Mouse (Mus musculus) stomach, postnatal 0 days (tissue): ENCODE data around the gene Palmd. TPM values are rescaled to one million over a fixed set of nuclear protein-coding genes. Genes with fewer than 3 reads are reported as not detected.

Experiments used
- ATAC-seq: fragments of 200-750 bp; cut with Nextera tagmentation; 2 replicates; pipeline ENCODE4 v1.8.0; 2017; ENCODE audit not compliant: low FRiP score, low TSS enrichment
- DNase-seq: peaks from one replicate; pipeline ENCODE4 v3.0.0-alpha.2; 2016; ENCODE audit warnings: low spot score
- H3K27ac ChIP-seq: fragments of 300-500 bp; sonication (generic); replicated peaks from 2 replicates; pipeline ENCODE4 v1.5.1; 2014; ENCODE audit warnings: mild to moderate bottlenecking, control low read depth
- H3K27me3 ChIP-seq: fragments of 300-500 bp; sonication (generic); 2 replicates; pipeline ENCODE4 v1.6.1; 2014; ENCODE audit warnings: low read length; ENCODE audit not compliant: control insufficient read depth, insufficient read depth
- H3K36me3 ChIP-seq: fragments of 300-500 bp; sonication (generic); 2 replicates; pipeline ENCODE4 v1.6.1; 2014; ENCODE audit warnings: low read length, mixed read lengths; ENCODE audit not compliant: control insufficient read depth, insufficient read depth
- H3K4me1 ChIP-seq: fragments of 300-500 bp; sonication (generic); replicated peaks from 2 replicates; pipeline ENCODE4 v1.6.1; 2014; ENCODE audit warnings: antibody characterized with exemption; ENCODE audit not compliant: control insufficient read depth, insufficient read depth
- H3K4me2 ChIP-seq: fragments of 300-500 bp; sonication (generic); replicated peaks from 2 replicates; pipeline ENCODE4 v1.6.1; 2014; ENCODE audit warnings: low read depth, mild to moderate bottlenecking, control low read depth, moderate library complexity
- H3K4me3 ChIP-seq: fragments of 300-500 bp; sonication (generic); 2 replicates; pipeline ENCODE4 v1.5.1; 2014; ENCODE audit warnings: low read depth, low read length, control low read depth
- H3K9ac ChIP-seq: fragments of 300-500 bp; sonication (generic); 2 replicates; pipeline ENCODE4 v1.6.1; 2014; ENCODE audit warnings: mild to moderate bottlenecking, low read length, control low read depth, mixed read lengths
- H3K9me3 ChIP-seq: fragments of 300-500 bp; sonication (generic); 2 replicates; pipeline ENCODE4 v1.6.1; 2016; ENCODE audit warnings: low read length; ENCODE audit not compliant: control insufficient read depth
- CTCF ChIP-seq: IDR thresholded peaks from 2 replicates; pipeline ENCODE4 v1.5.1; 2016; ENCODE audit warnings: antibody characterized with exemption, low read depth, mild to moderate bottlenecking, moderate library complexity
- EP300 ChIP-seq: optimal IDR thresholded peaks from 2 replicates; pipeline ENCODE3; 2016; ENCODE audit warnings: antibody characterized with exemption
- WGBS: fragments of 180-500 bp; shearing (Covaris S2); extraction: QIAGEN DNeasy Blood & Tissue Kit; methylation state at CpG from one replicate; pipeline ENCODE4 v1.1.7; 2014; 5-methylcytosine and 5-hydroxymethylcytosine counted together
- polyA plus RNA-seq: library from polyadenylated mRNA; unstranded; fragments of >200 nt; fragmentation: Nextera tagmentation; extraction: Ambion mirVana; gene quantifications from 2 replicates; pipeline ENCODE4 v1.2.1, GENCODE M21; 2015

Gene Palmd
- polyA plus RNA-seq, 1 experiment from 2014 or later, result 7.6 TPM

GRCm38 (mm10) chr3:116993011-116993410 is 24.2 kb upstream of the Palmd start:
- Histone ChIP-seq H3K9ac (no peak overlapping the region), H3K4me1 (no peaks in the 10 kb centered on the region), H3K36me3 (no peaks in the 10 kb centered on the region), H3K9me3 (no peaks in the 10 kb centered on the region), H3K4me2 (no peak overlapping the region), H3K27me3 (no peaks in the 10 kb centered on the region), H3K4me3 (no peak overlapping the region), H3K27ac (no peak overlapping the region)
- 80% methylated on average over 2 of the region's 2 CpGs for WGBS
- ATAC-seq, result no peak
- DNase-seq, result no peak
- TF ChIP-seq EP300 (no peak), CTCF (no peak)

DNA sequence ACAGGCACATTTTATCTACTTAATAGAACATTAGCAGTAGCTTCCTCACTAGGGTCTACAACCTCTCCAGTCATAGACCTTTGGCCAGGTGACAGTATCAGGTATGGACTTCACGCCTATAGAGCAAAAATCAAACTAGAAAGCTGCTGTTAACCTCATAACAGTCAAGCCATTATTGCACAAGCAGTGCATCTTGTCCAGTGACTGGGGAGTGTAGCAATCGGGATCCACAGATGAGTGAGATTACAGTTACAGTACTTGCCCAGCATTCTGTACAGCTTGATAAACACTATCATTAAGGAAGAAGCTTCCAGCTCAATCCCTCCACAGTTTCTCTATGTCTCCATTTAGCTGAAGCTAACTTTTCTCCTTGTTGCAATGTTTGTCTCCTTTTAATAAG is 22.4 kb upstream of the Palmd start:
- 86% methylated on average over 2 of the region's 2 CpGs for WGBS
- Histone ChIP-seq H3K27me3 (no peaks in the 10 kb centered on the region), H3K36me3 (no peaks in the 10 kb centered on the region), H3K4me2 (no peak overlapping the region), H3K27ac (no peak overlapping the region), H3K4me3 (no peak overlapping the region), H3K9ac (no peak overlapping the region), H3K9me3 (no peaks in the 10 kb centered on the region), H3K4me1 (no peaks in the 10 kb centered on the region)
- ATAC-seq (no peak), DNase-seq (no peak)
- no peak for TF ChIP-seq EP300
- TF ChIP-seq CTCF, result no peak

DNA sequence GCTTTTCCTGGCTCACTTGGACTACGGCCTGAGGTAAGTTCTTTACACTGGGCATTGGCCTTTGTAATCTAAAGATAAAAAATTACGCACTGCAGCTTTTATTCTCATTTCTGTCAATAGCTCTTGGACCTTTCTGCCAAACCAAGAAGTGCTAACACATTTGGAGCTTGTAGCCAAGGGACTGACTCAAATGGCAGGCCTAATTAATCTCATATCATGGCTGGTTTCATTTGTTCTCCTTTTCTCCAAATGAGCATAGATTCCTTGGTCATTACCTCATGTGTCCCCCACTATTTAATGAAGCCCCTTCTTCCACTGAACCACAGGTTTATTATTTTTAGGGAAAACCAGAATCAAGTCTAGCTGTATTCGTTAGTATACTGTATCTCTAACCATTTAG is 19.4 kb upstream of the Palmd start:
- Histone ChIP-seq H3K9me3 (no peaks in the 10 kb centered on the region), H3K9ac (no peak overlapping the region), H3K27ac (no peak overlapping the region), H3K36me3 (no peaks in the 10 kb centered on the region), H3K27me3 (no peaks in the 10 kb centered on the region), H3K4me1 (no peaks in the 10 kb centered on the region), H3K4me2 (no peak overlapping the region), H3K4me3 (no peak overlapping the region)
- 72% methylated on average over 3 of the region's 3 CpGs for WGBS
- DNase-seq (no peak), ATAC-seq (no peak)
- TF ChIP-seq EP300, result no peak
- TF ChIP-seq CTCF, result no peak

DNA sequence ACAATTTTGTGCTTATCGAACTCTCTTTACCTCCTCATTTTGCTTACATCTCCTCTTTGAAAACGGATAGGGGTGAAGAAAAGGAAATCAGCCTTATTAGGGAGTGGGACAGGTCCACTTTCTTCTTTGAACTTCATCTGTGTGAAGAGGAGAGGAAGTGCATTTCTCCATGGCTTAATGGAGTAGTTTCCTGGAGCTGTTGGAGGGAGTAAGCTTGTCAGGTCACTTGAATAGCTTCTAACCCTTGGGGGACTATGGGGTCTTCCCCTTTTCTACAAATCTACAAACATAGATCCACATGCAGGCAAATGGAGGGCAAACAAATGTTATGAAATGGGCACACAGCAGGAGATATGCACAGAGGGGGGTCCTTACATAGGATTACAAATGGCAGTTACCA is 17.7 kb upstream of the Palmd start:
- Histone ChIP-seq H3K27me3 (no peaks in the 10 kb centered on the region), H3K27ac (no peak overlapping the region), H3K9me3 (no peaks in the 10 kb centered on the region), H3K36me3 (no peaks in the 10 kb centered on the region), H3K4me3 (no peak overlapping the region), H3K4me2 (no peak overlapping the region), H3K9ac (no peak overlapping the region), H3K4me1 (no peaks in the 10 kb centered on the region)
- TF ChIP-seq CTCF (no peak), EP300 (no peak)
- ATAC-seq (no peak), DNase-seq (no peak)
- 53% methylated on average over 2 of the region's 2 CpGs for WGBS

GRCm38 (mm10) chr3:116985741-116986140 is 17.0 kb upstream of the Palmd start:
- no peak overlapping the region for H3K4me2 ChIP-seq
- TF ChIP-seq CTCF, result no peak
- no peak for TF ChIP-seq EP300
- no peak overlapping the region for H3K4me3 ChIP-seq
- no peaks in the 10 kb centered on the region for H3K27me3 ChIP-seq
- DNase-seq, result no peak
- H3K9me3 ChIP-seq, result no peaks in the 10 kb centered on the region
- H3K36me3 ChIP-seq, result no peaks in the 10 kb centered on the region
- H3K27ac ChIP-seq, result no peak overlapping the region
- no peaks in the 10 kb centered on the region for H3K4me1 ChIP-seq
- WGBS, result 56% methylated on average over 1 of the region's 1 CpGs
- no peak overlapping the region for H3K9ac ChIP-seq
- no peak for ATAC-seq

DNA sequence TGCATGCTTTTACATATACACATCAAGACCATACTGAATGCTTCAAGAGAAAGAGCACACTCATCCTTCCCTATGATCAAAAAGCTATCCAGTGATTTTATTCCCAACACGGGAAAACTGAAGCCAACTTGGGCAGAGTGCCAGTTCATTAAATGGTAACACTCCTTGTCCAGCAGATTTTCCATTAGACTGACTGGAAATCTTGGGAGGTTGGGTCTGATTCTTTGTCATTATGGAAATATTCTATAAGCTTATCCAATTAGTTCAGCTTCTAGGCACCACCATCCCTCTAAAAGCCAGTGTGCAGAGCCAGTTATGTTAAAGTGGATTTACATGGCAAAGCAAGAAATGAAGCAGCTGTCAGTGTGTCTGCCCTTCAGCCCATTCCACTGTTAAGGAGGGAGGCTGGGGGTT is 16.3 kb upstream of the Palmd start:
- TF ChIP-seq CTCF (no peak), EP300 (no peak)
- no peak overlapping the region for H3K4me3 ChIP-seq
- no peaks in the 10 kb centered on the region for H3K4me1 ChIP-seq
- H3K36me3 ChIP-seq, result no peaks in the 10 kb centered on the region
- ATAC-seq (no peak), DNase-seq (no peak)
- no peaks in the 10 kb centered on the region for H3K9me3 ChIP-seq
- H3K4me2 ChIP-seq, result no peak overlapping the region
- no peak overlapping the region for H3K9ac ChIP-seq
- H3K27me3 ChIP-seq, result no peaks in the 10 kb centered on the region
- H3K27ac ChIP-seq, result no peak overlapping the region
- 38% methylated on average over 1 of the region's 1 CpGs for WGBS
